Mouse (Mus musculus): Measurements from ENCODE around the gene Olfr1449. TPM values are rescaled to one million over a fixed set of nuclear protein-coding genes. Genes with fewer than 3 reads are reported as not detected.

Olfr1449 gene
- not detected for polyA plus RNA-seq (2014; fragmentation: Illumina TruSeq; extraction: RNeasy Lipid Tissue Mini Kit (QIAGEN cat#74804); ENCODE audit: low read depth, low replicate concordance)

DNA sequence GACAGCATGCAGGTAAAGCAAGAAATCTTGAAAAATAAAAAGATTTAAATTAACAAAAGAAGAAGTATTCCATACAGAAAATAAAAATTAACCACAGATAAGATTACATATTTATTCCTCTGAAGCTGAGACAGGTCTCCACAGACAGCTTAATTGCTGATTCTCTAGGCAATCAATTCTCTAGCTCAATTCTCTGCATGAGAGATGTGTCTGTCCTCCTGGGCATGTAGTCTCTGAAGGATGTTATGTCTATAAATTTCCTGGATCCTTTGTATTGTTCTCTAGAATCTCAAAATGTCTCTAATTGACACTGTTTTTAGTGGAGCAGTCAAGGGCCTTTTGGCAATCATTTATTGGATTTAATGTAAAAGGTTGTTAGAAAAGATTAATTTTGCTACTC is at the start of gene Olfr1449:
TSS of gene Olfr1449 (plus strand) at position 301 of the 400 bp plus-strand sequence.

DNA sequence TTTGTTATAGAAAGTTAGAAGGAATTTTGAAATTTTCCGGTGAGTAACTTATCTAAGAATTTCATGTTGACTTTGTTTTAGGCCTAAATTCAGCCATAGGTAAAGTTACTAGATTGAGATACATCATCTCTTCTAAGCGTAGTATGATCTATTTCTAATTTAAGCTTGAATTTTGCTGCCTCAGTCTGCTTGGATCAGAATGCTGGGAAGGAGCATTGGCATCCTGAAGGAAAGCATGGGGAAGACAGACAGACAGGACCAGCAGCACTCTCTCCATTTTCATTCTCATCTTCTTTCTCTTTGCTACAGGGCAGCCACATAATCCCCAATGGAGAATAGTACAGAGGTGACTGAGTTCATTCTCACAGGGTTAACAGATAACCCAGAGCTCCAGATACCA is 47.1 kb upstream of the Olfr1449 start, which contains the start of gene Olfr1445:
TSS of gene Olfr1445 (plus strand) at position 301 of the 400 bp plus-strand sequence.

DNA sequence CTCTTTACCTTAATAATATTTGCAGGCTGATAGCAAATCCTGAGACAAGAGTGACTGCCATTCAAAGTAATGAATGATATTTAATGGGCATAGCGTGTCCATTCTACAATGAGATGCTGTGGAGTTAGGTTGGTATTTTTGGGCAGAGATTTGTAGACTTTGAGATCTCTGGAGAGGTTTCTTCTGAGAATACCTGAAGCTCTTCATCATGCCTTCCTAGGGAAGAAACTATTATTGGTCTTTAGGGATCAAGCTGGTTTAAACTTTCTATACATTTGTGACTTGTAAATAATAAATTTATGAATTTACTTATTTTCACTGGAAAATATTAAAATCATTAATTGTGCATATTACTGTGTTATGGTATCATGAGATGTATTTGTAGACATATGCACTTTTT is 37.2 kb upstream of the Olfr1449 start, which contains the start of gene Olfr1446:
TSS of gene Olfr1446 (minus strand) at position 101 of the 400 bp plus-strand sequence.

DNA sequence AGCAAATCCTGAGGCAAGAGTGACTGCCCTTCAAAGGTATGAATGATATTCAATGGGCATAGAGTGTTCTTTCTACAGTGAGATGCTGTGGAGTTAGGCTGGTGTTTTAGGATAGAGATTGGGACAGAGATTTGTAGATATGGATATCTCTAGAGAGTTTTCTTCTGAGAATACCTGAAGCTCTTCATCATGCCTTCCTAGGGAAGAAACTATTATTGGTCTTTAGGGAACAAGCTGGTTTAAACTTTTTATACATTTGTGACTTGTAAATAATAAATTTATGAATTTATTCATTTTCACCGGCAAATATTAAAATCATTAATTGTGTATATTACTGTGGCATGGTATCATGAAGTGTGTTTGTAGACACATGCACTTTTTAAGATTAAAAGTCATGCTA is 27.0 kb upstream of the Olfr1449 start, which contains the start of gene Olfr1447:
TSS of gene Olfr1447 (minus strand) at position 101 of the 400 bp plus-strand sequence.

DNA sequence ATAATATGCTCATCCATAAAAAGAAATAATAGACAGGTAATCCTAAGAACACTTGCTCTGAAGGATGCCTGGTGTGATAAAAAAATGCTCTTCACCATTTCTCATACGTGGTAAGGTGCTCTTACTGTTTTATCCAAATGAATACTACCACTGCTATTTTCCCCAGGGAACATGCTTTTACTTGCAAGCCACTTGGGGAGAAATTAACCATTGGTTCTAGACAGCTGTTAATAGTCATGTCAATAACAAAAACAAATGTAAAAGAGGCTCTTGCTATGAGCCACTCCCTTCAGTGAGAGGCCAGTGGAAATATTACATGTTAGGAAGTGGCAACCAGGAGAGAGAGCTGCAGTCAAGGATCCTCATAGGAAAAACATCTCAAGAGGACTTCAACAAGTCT is 6.3 kb upstream of the Olfr1449 start, which contains the start of gene Olfr1448:
TSS of gene Olfr1448 (minus strand) at position 101 of the 400 bp plus-strand sequence.

DNA sequence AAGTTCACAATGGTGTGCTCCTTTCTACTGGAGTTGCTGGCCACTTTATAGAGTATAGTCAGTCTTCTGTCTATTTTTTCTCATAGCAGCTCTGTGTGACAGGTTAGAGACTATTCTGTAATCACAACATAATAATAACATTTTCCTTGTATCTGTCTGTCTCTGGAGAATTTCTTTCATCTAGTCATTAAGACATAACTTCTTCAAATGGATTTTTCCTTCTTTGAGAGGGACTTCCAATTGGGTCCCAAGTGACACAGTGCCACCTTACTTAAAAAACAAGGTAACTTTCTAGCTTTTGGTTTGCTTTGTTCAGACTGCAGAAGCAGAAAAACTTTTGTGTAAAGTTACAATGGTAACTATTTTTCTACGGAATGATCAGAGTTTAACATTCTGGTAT is 19.3 kb downstream of the Olfr1449 start, which contains the start of gene Olfr1450:
TSS of gene Olfr1450 (plus strand) at position 301 of the 400 bp plus-strand sequence.

Other genes starting within 250 kb of the Olfr1449 start
- gene Keg1, start 235.1 kb upstream of the Olfr1449 start, polyA plus RNA-seq (2014; fragmentation: Illumina TruSeq; extraction: RNeasy Lipid Tissue Mini Kit (QIAGEN cat#74804); ENCODE audit: low read depth, low replicate concordance), result not detected
- gene Cntf, start 165.2 kb upstream of the Olfr1449 start, polyA plus RNA-seq (2014; fragmentation: Illumina TruSeq; extraction: RNeasy Lipid Tissue Mini Kit (QIAGEN cat#74804); ENCODE audit: low read depth, low replicate concordance), result 2.2 TPM
- gene Zfp91, start 134.7 kb upstream of the Olfr1449 start, polyA plus RNA-seq (2014; fragmentation: Illumina TruSeq; extraction: RNeasy Lipid Tissue Mini Kit (QIAGEN cat#74804); ENCODE audit: low read depth, low replicate concordance), result 205 TPM
- gene Lpxn, start 134.6 kb upstream of the Olfr1449 start, polyA plus RNA-seq (2014; fragmentation: Illumina TruSeq; extraction: RNeasy Lipid Tissue Mini Kit (QIAGEN cat#74804); ENCODE audit: low read depth, low replicate concordance), result 4.7 TPM
- gene Gm5244, start 84.2 kb upstream of the Olfr1449 start, polyA plus RNA-seq (2014; fragmentation: Illumina TruSeq; extraction: RNeasy Lipid Tissue Mini Kit (QIAGEN cat#74804); ENCODE audit: low read depth, low replicate concordance), result not detected
- gene Olfr1444, start 73.6 kb upstream of the Olfr1449 start, polyA plus RNA-seq (2014; fragmentation: Illumina TruSeq; extraction: RNeasy Lipid Tissue Mini Kit (QIAGEN cat#74804); ENCODE audit: low read depth, low replicate concordance), result not detected
- not detected for gene Olfr1445, start 47.0 kb upstream of the Olfr1449 start, polyA plus RNA-seq (2014; fragmentation: Illumina TruSeq; extraction: RNeasy Lipid Tissue Mini Kit (QIAGEN cat#74804); ENCODE audit: low read depth, low replicate concordance)
- gene Olfr1446, start 37.3 kb upstream of the Olfr1449 start, polyA plus RNA-seq (2014; fragmentation: Illumina TruSeq; extraction: RNeasy Lipid Tissue Mini Kit (QIAGEN cat#74804); ENCODE audit: low read depth, low replicate concordance), result not detected
- not detected for gene Olfr1447, start 27.1 kb upstream of the Olfr1449 start, polyA plus RNA-seq (2014; fragmentation: Illumina TruSeq; extraction: RNeasy Lipid Tissue Mini Kit (QIAGEN cat#74804); ENCODE audit: low read depth, low replicate concordance)
- gene Olfr1448, start 6.4 kb upstream of the Olfr1449 start, polyA plus RNA-seq (2014; fragmentation: Illumina TruSeq; extraction: RNeasy Lipid Tissue Mini Kit (QIAGEN cat#74804); ENCODE audit: low read depth, low replicate concordance), result not detected
- gene Olfr1450, start 19.4 kb downstream of the Olfr1449 start, polyA plus RNA-seq (2014; fragmentation: Illumina TruSeq; extraction: RNeasy Lipid Tissue Mini Kit (QIAGEN cat#74804); ENCODE audit: low read depth, low replicate concordance), result not detected
- gene Olfr1451, start 64.2 kb downstream of the Olfr1449 start, polyA plus RNA-seq (2014; fragmentation: Illumina TruSeq; extraction: RNeasy Lipid Tissue Mini Kit (QIAGEN cat#74804); ENCODE audit: low read depth, low replicate concordance), result not detected
- not detected for gene Olfr1453, start 97.5 kb downstream of the Olfr1449 start, polyA plus RNA-seq (2014; fragmentation: Illumina TruSeq; extraction: RNeasy Lipid Tissue Mini Kit (QIAGEN cat#74804); ENCODE audit: low read depth, low replicate concordance)
- not detected for gene Olfr1454, start 129.8 kb downstream of the Olfr1449 start, polyA plus RNA-seq (2014; fragmentation: Illumina TruSeq; extraction: RNeasy Lipid Tissue Mini Kit (QIAGEN cat#74804); ENCODE audit: low read depth, low replicate concordance)
- gene Olfr1457, start 167.1 kb downstream of the Olfr1449 start, polyA plus RNA-seq (2014; fragmentation: Illumina TruSeq; extraction: RNeasy Lipid Tissue Mini Kit (QIAGEN cat#74804); ENCODE audit: low read depth, low replicate concordance), result not detected
- gene Olfr1458, start 175.9 kb downstream of the Olfr1449 start, polyA plus RNA-seq (2014; fragmentation: Illumina TruSeq; extraction: RNeasy Lipid Tissue Mini Kit (QIAGEN cat#74804); ENCODE audit: low read depth, low replicate concordance), result not detected
- gene Olfr1459, start 218.7 kb downstream of the Olfr1449 start, polyA plus RNA-seq (2014; fragmentation: Illumina TruSeq; extraction: RNeasy Lipid Tissue Mini Kit (QIAGEN cat#74804); ENCODE audit: low read depth, low replicate concordance), result not detected
- not detected for gene Olfr1461, start 232.2 kb downstream of the Olfr1449 start, polyA plus RNA-seq (2014; fragmentation: Illumina TruSeq; extraction: RNeasy Lipid Tissue Mini Kit (QIAGEN cat#74804); ENCODE audit: low read depth, low replicate concordance)

Measured in sigmoid colon, adult 10 weeks (tissue).